Mouse (Mus musculus) limb, embryonic 13.5 days (tissue): ENCODE data around the gene Psen1. TPM values are rescaled to one million over a fixed set of nuclear protein-coding genes. Genes with fewer than 3 reads are reported as not detected.

Experiments used
- ATAC-seq: fragments of 200-750 bp; cut with Nextera tagmentation; 2 replicates; pipeline ENCODE4 v1.8.0; 2017; ENCODE audit warnings: low read depth, moderate number of reproducible peaks, moderate TSS enrichment; ENCODE audit not compliant: low FRiP score
- H3K27ac ChIP-seq: fragments of 300-500 bp; sonication (generic); 2 replicates; pipeline ENCODE4 v1.5.1; 2015; ENCODE audit warnings: inconsistent platforms, mild to moderate bottlenecking, moderate library complexity
- H3K27me3 ChIP-seq: fragments of 300-500 bp; sonication (generic); 2 replicates; pipeline ENCODE4 v1.6.1; 2015; ENCODE audit warnings: mild to moderate bottlenecking, inconsistent platforms
- H3K36me3 ChIP-seq: fragments of 300-500 bp; sonication (generic); 2 replicates; pipeline ENCODE4 v1.6.1; 2015; ENCODE audit warnings: inconsistent platforms, mild to moderate bottlenecking, moderate library complexity
- H3K4me1 ChIP-seq: fragments of 300-500 bp; sonication (generic); 2 replicates; pipeline ENCODE4 v1.6.1; 2015; ENCODE audit warnings: inconsistent platforms
- H3K4me2 ChIP-seq: fragments of 300-500 bp; sonication (generic); replicated peaks from 2 replicates; pipeline ENCODE4 v1.6.1; 2015; ENCODE audit warnings: inconsistent platforms, mild to moderate bottlenecking, moderate library complexity
- H3K4me3 ChIP-seq: fragments of 300-500 bp; sonication (generic); 2 replicates; pipeline ENCODE4 v1.5.1; 2015; ENCODE audit warnings: moderate library complexity, mild to moderate bottlenecking, inconsistent platforms
- H3K9ac ChIP-seq: fragments of 300-500 bp; sonication (generic); 2 replicates; pipeline ENCODE4 v1.6.1; 2015; ENCODE audit warnings: mild to moderate bottlenecking, inconsistent platforms
- H3K9me3 ChIP-seq: fragments of 300-500 bp; sonication (generic); 2 replicates; pipeline ENCODE4 v1.6.1; 2016; ENCODE audit warnings: inconsistent platforms
- WGBS: fragments of 180-500 bp; shearing (Covaris S2); methylation state at CpG from one replicate; pipeline ENCODE4 v1.1.7; 2015; 5-methylcytosine and 5-hydroxymethylcytosine counted together
- polyA plus RNA-seq: library from polyadenylated mRNA; unstranded; fragments of >200 nt; fragmentation: Nextera tagmentation; extraction: Ambion mirVana; gene quantifications from 2 replicates; pipeline ENCODE4 v1.2.1, GENCODE M21; 2015

Psen1 gene
- polyA plus RNA-seq, 1 experiment from 2014 or later: 60.1 TPM

GRCm38 (mm10) chr12:83782669-83783068 lies 94.7 kb downstream of the Psen1 start:
- H3K4me1 ChIP-seq: no peaks in the 10 kb centered on the region
- 92% methylated on average over 10 of the region's 10 CpGs for WGBS
- H3K4me3 ChIP-seq: no peak overlapping the region
- ATAC-seq: no peak
- no peak overlapping the region for H3K27ac ChIP-seq
- H3K4me2 ChIP-seq: no peak overlapping the region
- no peak overlapping the region for H3K9ac ChIP-seq
- H3K27me3 ChIP-seq: no peaks in the 10 kb centered on the region
- H3K36me3 ChIP-seq: no peaks in the 10 kb centered on the region
- no peaks in the 10 kb centered on the region for H3K9me3 ChIP-seq

Other genes starting within 250 kb of the Psen1 start
- gene Dpf3, start 200.4 kb upstream of the Psen1 start, polyA plus RNA-seq: 5.7 and 6.1 TPM in 2 replicates
- gene Dcaf4, start 167.7 kb upstream of the Psen1 start, polyA plus RNA-seq: 36.2 and 37.7 TPM in 2 replicates
- gene Zfyve1, start 90.9 kb upstream of the Psen1 start, polyA plus RNA-seq: 24.5 and 26.1 TPM in 2 replicates
- gene Rbm25, start 56.9 kb upstream of the Psen1 start, polyA plus RNA-seq: 318 and 324 TPM in 2 replicates
- gene Papln, start 75.5 kb downstream of the Psen1 start, polyA plus RNA-seq: 0.86 and 1.3 TPM in 2 replicates
- gene Numb, start 233.8 kb downstream of the Psen1 start, polyA plus RNA-seq: 36.0 and 40.7 TPM in 2 replicates